Mouse (Mus musculus): ENCODE measurements around the gene Arl13b. TPM values are rescaled to one million over a fixed set of nuclear protein-coding genes. Genes with fewer than 3 reads are reported as not detected.

The Arl13b gene
- total RNA-seq, 2 experiments from 2014 or later, result 11.7 to 13.7 TPM

Small RNAs within 50 kb of the gene (microRNA-seq; reads per million reads assigned to microRNA genes)
- gene Gm25986, result 0 reads per million in 2 experiments

Other genes with a start within 250 kb of the Arl13b start
- 10 to 100 TPM; 10.4 to 13.2 TPM for gene Nsun3, start 60.2 kb downstream of the Arl13b start, total RNA-seq (2021)
- not detected for gene Stx19, start 32.4 kb downstream of the Arl13b start, total RNA-seq (2021)
- 10 to 100 TPM in 1 of 2 experiments, 1 to 10 TPM in 1; 9.8 to 11.2 TPM for gene Pros1, start 7.3 kb upstream of the Arl13b start, total RNA-seq (2021)

All from layer of hippocampus, postnatal 10 days (tissue).